Mouse (Mus musculus) liver, postnatal 0 days (tissue): ENCODE results near the gene Klf13.

Source experiments
- CTCF ChIP-seq: sonication (generic); IDR thresholded peaks from 2 replicates; pipeline ENCODE4 v1.5.1; 2016; ENCODE audit warnings: antibody characterized with exemption, low read depth
- EP300 ChIP-seq: IDR thresholded peaks from 2 replicates; pipeline ENCODE4 v1.6.1; 2016; ENCODE audit warnings: antibody characterized with exemption, low read depth, mild to moderate bottlenecking

DNA sequence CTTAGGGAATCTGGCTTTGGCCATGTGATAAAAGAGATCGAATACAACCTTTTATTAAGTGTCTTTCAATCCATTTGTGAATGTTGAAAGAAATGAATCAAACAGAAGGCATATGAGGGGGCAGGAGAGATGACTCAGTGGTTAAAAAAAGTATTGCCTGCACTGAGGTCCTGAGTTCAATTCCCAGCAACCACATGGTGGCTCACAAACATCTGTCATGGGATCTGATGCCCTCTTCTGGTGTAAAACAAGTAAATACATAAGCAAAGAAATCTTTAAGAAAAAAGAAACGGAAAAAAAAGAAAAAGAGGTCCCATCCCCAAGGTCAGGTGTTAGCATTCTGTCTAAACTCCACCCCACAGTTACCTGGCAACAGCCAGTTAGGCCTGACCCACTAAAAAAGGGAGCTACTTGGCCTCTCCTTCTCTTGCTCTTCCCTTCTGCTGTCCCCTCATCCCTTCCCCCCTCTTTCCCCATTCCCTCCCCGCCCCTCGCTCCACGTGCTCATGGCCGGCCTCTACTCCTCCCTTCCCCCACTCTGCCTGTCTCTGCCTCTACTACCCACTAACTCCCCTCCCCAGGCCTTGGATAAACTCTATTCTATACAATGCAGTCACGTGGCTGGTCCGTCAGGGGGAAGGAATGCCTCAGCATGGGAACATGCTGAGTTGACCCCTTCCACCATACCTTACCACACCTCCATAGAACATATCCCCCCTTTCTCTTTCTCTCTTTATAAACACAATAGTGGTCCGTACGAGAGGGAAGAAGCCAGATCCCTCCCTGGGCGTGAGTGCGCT is 25.6 kb downstream of the Klf13 start:
- no peak for TF ChIP-seq EP300
- peak; percentile 25; the same call in 1 of the 2 replicates for TF ChIP-seq CTCF
